Mouse (Mus musculus): ENCODE measurements around the gene Wdr76. TPM values are rescaled to one million over a fixed set of nuclear protein-coding genes. Genes with fewer than 3 reads are reported as not detected.
"Not testable (repeated sequence)": the region's sequence is repeated elsewhere in the genome, so short reads cannot be mapped to it uniquely, and the experiment has no call there.

Gene Wdr76
- polyA plus RNA-seq, 1 experiment from 2014 or later, result 3.2 TPM

DNA sequence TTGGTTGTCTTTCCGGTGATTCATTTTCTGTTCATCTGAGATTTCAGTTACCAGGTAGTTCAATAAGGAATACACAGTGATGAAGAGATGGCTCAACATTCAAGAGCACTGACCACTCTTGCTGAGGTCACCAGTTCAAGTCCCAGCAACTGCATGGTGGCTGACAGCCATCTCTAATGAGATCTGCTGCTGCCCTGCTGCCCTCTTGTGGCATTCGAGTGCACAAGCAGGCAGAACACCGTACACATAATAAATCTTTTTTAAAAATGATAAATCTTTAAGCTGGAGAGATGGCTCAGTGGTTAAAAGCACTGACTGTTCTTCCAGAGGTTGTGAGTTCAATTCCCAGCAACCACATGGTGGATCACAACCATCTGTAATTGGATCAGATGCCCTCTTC, 26.0 kb upstream of the Wdr76 start:
- H3K4me2 ChIP-seq (ENCODE audit: low read length), result no peak overlapping the region
- no peaks in the 10 kb centered on the region for H3K9me3 ChIP-seq (replicated peaks; ENCODE audit: control insufficient read depth, low read length, poor library complexity, severe bottlenecking)
- no peak overlapping the region for H3K4me3 ChIP-seq (ENCODE audit: low read depth, low read length)
- WGBS, result 67% methylated on average over 3 of the region's 3 CpGs
- no peaks in the 10 kb centered on the region for H3K27me3 ChIP-seq (ENCODE audit: control insufficient read depth, insufficient read depth, low read depth, low read length)
- H3K9ac ChIP-seq (ENCODE audit: low read depth, low read length), result no peak overlapping the region
- ATAC-seq, result no peak
- H3K27ac ChIP-seq (ENCODE audit: low read length), result no peak overlapping the region
- no peaks in the 10 kb centered on the region for H3K4me1 ChIP-seq (ENCODE audit: control insufficient read depth, insufficient read depth, low read length)
- H3K36me3 ChIP-seq (ENCODE audit: control insufficient read depth, insufficient read depth, low read length), result no peaks in the 10 kb centered on the region

DNA sequence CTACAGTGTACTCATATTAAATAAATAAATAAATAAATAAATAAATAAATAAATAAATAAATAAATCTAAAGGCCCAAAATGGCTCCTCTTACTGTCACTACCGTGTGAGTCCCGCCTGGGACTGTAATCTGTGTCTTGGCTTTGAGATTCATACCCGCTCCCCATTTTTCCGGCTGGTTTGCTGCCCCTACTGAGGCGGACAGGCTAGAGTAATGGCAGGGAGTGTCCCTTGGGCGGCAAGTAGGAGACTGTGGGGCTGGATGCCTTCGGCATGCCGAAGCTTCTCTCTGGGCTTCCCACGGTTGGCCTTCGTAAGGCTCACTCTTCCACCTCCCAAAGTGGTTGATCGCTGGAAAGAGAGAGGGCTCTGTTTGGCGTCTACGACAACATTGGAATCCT, 25.6 kb upstream of the Wdr76 start:
- not testable (repeated sequence) for H3K9ac ChIP-seq (ENCODE audit: low read depth, low read length); H3K27me3 ChIP-seq (ENCODE audit: control insufficient read depth, insufficient read depth, low read depth, low read length); H3K4me3 ChIP-seq (ENCODE audit: low read depth, low read length); H3K36me3 ChIP-seq (ENCODE audit: control insufficient read depth, insufficient read depth, low read length); H3K9me3 ChIP-seq (replicated peaks; ENCODE audit: control insufficient read depth, low read length, poor library complexity, severe bottlenecking); H3K27ac ChIP-seq (ENCODE audit: low read length); H3K4me2 ChIP-seq (ENCODE audit: low read length); ATAC-seq; H3K4me1 ChIP-seq (ENCODE audit: control insufficient read depth, insufficient read depth, low read length)
- WGBS, result 87% methylated on average over 13 of the region's 13 CpGs

GRCm38 (mm10) chr2:121483576-121483975, 22.9 kb upstream of the Wdr76 start:
- WGBS, result 44% methylated on average over 8 of the region's 8 CpGs
- no peak for ATAC-seq

GRCm38 (mm10) chr2:121484403-121484802, 22.1 kb upstream of the Wdr76 start:
- not testable (repeated sequence) for H3K27me3 ChIP-seq (ENCODE audit: control insufficient read depth, insufficient read depth, low read depth, low read length); H3K4me1 ChIP-seq (ENCODE audit: control insufficient read depth, insufficient read depth, low read length); H3K4me3 ChIP-seq (ENCODE audit: low read depth, low read length); H3K36me3 ChIP-seq (ENCODE audit: control insufficient read depth, insufficient read depth, low read length); H3K9me3 ChIP-seq (replicated peaks; ENCODE audit: control insufficient read depth, low read length, poor library complexity, severe bottlenecking); H3K9ac ChIP-seq (ENCODE audit: low read depth, low read length); ATAC-seq; H3K4me2 ChIP-seq (ENCODE audit: low read length); H3K27ac ChIP-seq (ENCODE audit: low read length)
- 75% methylated on average over 1 of the region's 2 CpGs for WGBS

More at GRCm38 (mm10) chr2:121483576-121483975, 22.9 kb upstream of the Wdr76 start:
- Histone ChIP-seq H3K9ac (ENCODE audit: low read depth, low read length) (no peak overlapping the region), H3K4me3 (ENCODE audit: low read depth, low read length) (no peak overlapping the region), H3K9me3 (replicated peaks; ENCODE audit: control insufficient read depth, low read length, poor library complexity, severe bottlenecking) (no peaks in the 10 kb centered on the region), H3K36me3 (ENCODE audit: control insufficient read depth, insufficient read depth, low read length) (no peaks in the 10 kb centered on the region), H3K4me2 (ENCODE audit: low read length) (no peak overlapping the region), H3K27me3 (ENCODE audit: control insufficient read depth, insufficient read depth, low read depth, low read length) (no peaks in the 10 kb centered on the region), H3K4me1 (ENCODE audit: control insufficient read depth, insufficient read depth, low read length) (no peaks in the 10 kb centered on the region), H3K27ac (ENCODE audit: low read length) (0 out of 2 replicates have a peak overlapping the region, but pooled peaks have one; percentile 11)

DNA sequence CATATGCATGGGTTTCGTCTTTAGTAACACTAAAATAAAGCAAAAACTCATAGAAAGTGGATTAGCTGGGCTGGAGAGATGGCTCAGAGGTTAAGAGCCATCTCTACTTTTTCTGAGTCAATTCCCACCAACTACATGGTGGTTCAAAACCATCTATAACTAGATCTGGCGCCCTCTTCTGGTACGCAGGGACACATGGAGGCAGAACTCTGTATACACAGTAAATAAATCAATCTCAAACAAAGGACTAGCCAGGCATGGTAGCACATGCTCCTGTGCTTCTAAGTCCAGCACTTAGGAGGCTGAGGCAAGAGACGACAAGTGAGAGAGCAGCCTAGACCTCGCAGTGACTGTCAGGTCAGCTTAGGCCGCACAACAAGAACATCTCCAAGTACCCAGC, 5.0 kb upstream of the Wdr76 start:
- H3K4me1 ChIP-seq (ENCODE audit: control insufficient read depth, insufficient read depth, low read length); H3K9me3 ChIP-seq (replicated peaks; ENCODE audit: control insufficient read depth, low read length, poor library complexity, severe bottlenecking); H3K4me2 ChIP-seq (ENCODE audit: low read length); H3K27me3 ChIP-seq (ENCODE audit: control insufficient read depth, insufficient read depth, low read depth, low read length); ATAC-seq; H3K4me3 ChIP-seq (ENCODE audit: low read depth, low read length); H3K27ac ChIP-seq (ENCODE audit: low read length); H3K9ac ChIP-seq (ENCODE audit: low read depth, low read length); H3K36me3 ChIP-seq (ENCODE audit: control insufficient read depth, insufficient read depth, low read length): not testable (repeated sequence)
- WGBS, result 75% methylated on average over 1 of the region's 6 CpGs

- H3K9me3 ChIP-seq (replicated peaks; ENCODE audit: control insufficient read depth, low read length, poor library complexity, severe bottlenecking), result no peaks in the 10 kb centered on the region
- WGBS, result 12% methylated on average over 12 of the region's 12 CpGs
- H3K4me1 ChIP-seq (ENCODE audit: control insufficient read depth, insufficient read depth, low read length), result peaks cover 9% of the 10 kb centered on the region
- peak overlapping the region; percentile 60 for H3K4me3 ChIP-seq (ENCODE audit: low read depth, low read length)
- no peak overlapping the region for H3K9ac ChIP-seq (ENCODE audit: low read depth, low read length)
- no peaks in the 10 kb centered on the region for H3K27me3 ChIP-seq (ENCODE audit: control insufficient read depth, insufficient read depth, low read depth, low read length)
- H3K36me3 ChIP-seq (ENCODE audit: control insufficient read depth, insufficient read depth, low read length), result peaks cover 4% of the 10 kb centered on the region; the same call in 1 of the 2 replicates
- no peak for ATAC-seq
- no peak overlapping the region for H3K27ac ChIP-seq (ENCODE audit: low read length)
- H3K4me2 ChIP-seq (ENCODE audit: low read length), result peak overlapping the region; percentile 59
These were observed 839 bp downstream of the Wdr76 start for GRCm38 (mm10) chr2:121507173-121507950.

DNA sequence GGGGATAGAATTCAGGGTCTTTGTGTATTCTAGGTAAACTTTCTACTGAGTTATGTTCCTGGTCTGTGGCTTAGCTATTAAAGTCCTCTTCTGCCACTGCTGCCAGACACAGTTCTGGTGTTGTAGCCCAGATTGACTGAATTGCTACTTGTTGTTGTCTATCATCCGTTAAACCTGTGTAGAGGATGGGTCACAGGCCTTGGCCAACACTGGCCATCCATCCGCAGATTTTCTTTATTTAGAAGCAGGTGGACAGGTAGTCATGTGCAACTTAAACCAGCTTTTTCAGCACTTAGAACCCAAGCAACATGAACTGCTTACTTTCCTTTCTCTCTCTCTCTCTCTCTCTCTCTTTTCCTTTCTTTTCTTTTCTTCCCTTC, 1.4 kb downstream of the Wdr76 start:
- no peak overlapping the region for H3K27ac ChIP-seq (ENCODE audit: low read length)
- no peak for ATAC-seq
- H3K4me3 ChIP-seq (ENCODE audit: low read depth, low read length), result no peak overlapping the region
- no peaks in the 10 kb centered on the region for H3K9me3 ChIP-seq (replicated peaks; ENCODE audit: control insufficient read depth, low read length, poor library complexity, severe bottlenecking)
- WGBS, result 74% methylated on average over 2 of the region's 2 CpGs
- peaks cover 4% of the 10 kb centered on the region; the same call in 1 of the 2 replicates for H3K36me3 ChIP-seq (ENCODE audit: control insufficient read depth, insufficient read depth, low read length)
- peak overlapping the region; percentile 59; the same call in 1 of the 2 replicates for H3K4me2 ChIP-seq (ENCODE audit: low read length)
- peaks cover 9% of the 10 kb centered on the region for H3K4me1 ChIP-seq (ENCODE audit: control insufficient read depth, insufficient read depth, low read length)
- H3K27me3 ChIP-seq (ENCODE audit: control insufficient read depth, insufficient read depth, low read depth, low read length), result no peaks in the 10 kb centered on the region
- no peak overlapping the region for H3K9ac ChIP-seq (ENCODE audit: low read depth, low read length)

DNA sequence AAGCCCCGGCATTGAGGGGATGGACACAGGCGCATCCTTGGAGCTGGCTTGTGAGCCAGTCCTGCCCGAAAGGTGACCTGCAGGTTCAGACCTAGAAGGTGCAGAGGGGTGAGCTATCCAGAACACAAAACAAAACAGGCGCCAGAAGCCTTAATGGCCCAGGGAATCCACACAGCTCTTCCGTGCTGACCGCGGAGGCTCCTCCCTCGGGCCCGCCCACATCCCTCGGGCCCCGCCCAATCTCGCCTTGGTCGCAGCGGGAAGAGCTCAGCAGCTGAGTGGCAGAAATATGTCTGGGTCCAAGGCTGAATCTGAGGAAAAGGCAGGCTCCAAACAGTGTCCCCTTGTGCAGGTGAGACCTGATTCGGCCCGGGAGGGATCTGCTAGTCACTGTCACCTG, 3.1 kb downstream of the Wdr76 start:
- WGBS, result 21% methylated on average over 16 of the region's 16 CpGs
- no peak overlapping the region for H3K27ac ChIP-seq (ENCODE audit: low read length)

GRCm38 (mm10) chr2:121511401-121511800, 4.9 kb downstream of the Wdr76 start:
- H3K4me3 ChIP-seq (ENCODE audit: low read depth, low read length), result no peak overlapping the region
- 96% methylated on average over 8 of the region's 8 CpGs for WGBS
- no peak overlapping the region for H3K4me2 ChIP-seq (ENCODE audit: low read length)
- no peaks in the 10 kb centered on the region for H3K27me3 ChIP-seq (ENCODE audit: control insufficient read depth, insufficient read depth, low read depth, low read length)
- H3K9me3 ChIP-seq (replicated peaks; ENCODE audit: control insufficient read depth, low read length, poor library complexity, severe bottlenecking), result no peaks in the 10 kb centered on the region
- no peak overlapping the region for H3K27ac ChIP-seq (ENCODE audit: low read length)
- H3K36me3 ChIP-seq (ENCODE audit: control insufficient read depth, insufficient read depth, low read length), result no peaks in the 10 kb centered on the region
- peaks cover 9% of the 10 kb centered on the region for H3K4me1 ChIP-seq (ENCODE audit: control insufficient read depth, insufficient read depth, low read length)
- ATAC-seq, result no peak
- no peak overlapping the region for H3K9ac ChIP-seq (ENCODE audit: low read depth, low read length)

More for the DNA sequence above, 3.1 kb downstream of the Wdr76 start:
- Histone ChIP-seq H3K9me3 (replicated peaks; ENCODE audit: control insufficient read depth, low read length, poor library complexity, severe bottlenecking) (no peaks in the 10 kb centered on the region), H3K4me1 (ENCODE audit: control insufficient read depth, insufficient read depth, low read length) (peaks cover 9% of the 10 kb centered on the region), H3K4me2 (ENCODE audit: low read length) (peak overlapping the region; percentile 59), H3K9ac (ENCODE audit: low read depth, low read length) (peak overlapping the region; percentile 53; the same call in 1 of the 2 replicates), H3K27me3 (ENCODE audit: control insufficient read depth, insufficient read depth, low read depth, low read length) (no peaks in the 10 kb centered on the region), H3K36me3 (ENCODE audit: control insufficient read depth, insufficient read depth, low read length) (0 out of 2 replicates have a peak, but pooled peaks cover 2% of the 10 kb centered on the region), H3K4me3 (ENCODE audit: low read depth, low read length) (peak overlapping the region; percentile 39)
- peak; percentile 47; the same call in 1 of the 2 replicates for ATAC-seq

Data from midbrain, embryonic 16.5 days (tissue).